Mouse (Mus musculus) liver, embryonic 14.5 days (tissue): ENCODE results near the gene Saa2.

Experiments
- CTCF ChIP-seq: IDR thresholded peaks from 2 replicates; pipeline ENCODE4 v1.5.1; 2016; ENCODE audit warnings: antibody characterized with exemption, low read depth, control low read depth
- EP300 ChIP-seq: IDR thresholded peaks from 2 replicates; pipeline ENCODE4 v1.6.1; 2016; ENCODE audit warnings: antibody characterized with exemption, low read depth

GRCm38 (mm10) chr7:46720460-46720859, 31.1 kb upstream of the Saa2 start:
- no peak for TF ChIP-seq CTCF
- no peak for TF ChIP-seq EP300
